Mouse (Mus musculus): ENCODE results near the gene Plekho2. TPM values are rescaled to one million over a fixed set of nuclear protein-coding genes. Genes with fewer than 3 reads are reported as not detected.
A peak's percentile ranks its signal among the peaks of the same experiment; 100 is the strongest.

The Plekho2 gene
- polyA plus RNA-seq, 1 experiment from 2014 or later = 15.2 TPM

- DNase-seq (ENCODE audit: low spot score) = peak; percentile 19
- no peak overlapping the region for H3K4me3 ChIP-seq
- H3K27ac ChIP-seq (replicated peaks) = no peak overlapping the region
- peaks cover 12% of the 10 kb centered on the region for H3K27me3 ChIP-seq (replicated peaks; ENCODE audit: low read depth, poor library complexity, severe bottlenecking)
- 45% methylated on average over 8 of the region's 8 CpGs for WGBS
- H3K9me3 ChIP-seq = no peaks in the 10 kb centered on the region
- peaks cover 20% of the 10 kb centered on the region for H3K4me1 ChIP-seq
- H3K36me3 ChIP-seq (replicated peaks) = no peaks in the 10 kb centered on the region
These were observed 23.7 kb upstream of the Plekho2 start for GRCm38 (mm10) chr9:65603401-65604102.

GRCm38 (mm10) chr9:65600951-65601350 lies 21.1 kb upstream of the Plekho2 start:
- Histone ChIP-seq H3K9me3 (no peaks in the 10 kb centered on the region), H3K27me3 (replicated peaks; ENCODE audit: low read depth, poor library complexity, severe bottlenecking) (no peaks in the 10 kb centered on the region), H3K4me1 (peaks cover 7% of the 10 kb centered on the region), H3K36me3 (replicated peaks) (peaks cover 1% of the 10 kb centered on the region; the same call in 1 of the 2 replicates), H3K4me3 (no peak overlapping the region), H3K27ac (replicated peaks) (no peak overlapping the region)
- WGBS = 81% methylated on average over 2 of the region's 2 CpGs
- DNase-seq (ENCODE audit: low spot score) = no peak

- Histone ChIP-seq H3K36me3 (replicated peaks) (peaks cover 22% of the 10 kb centered on the region), H3K27ac (replicated peaks) (no peak overlapping the region), H3K27me3 (replicated peaks; ENCODE audit: low read depth, poor library complexity, severe bottlenecking) (no peaks in the 10 kb centered on the region), H3K4me3 (peak overlapping the region; percentile 41), H3K4me1 (0 out of 2 replicates have a peak, but pooled peaks cover 2% of the 10 kb centered on the region), H3K9me3 (no peaks in the 10 kb centered on the region)
- WGBS = 45% methylated on average over 9 of the region's 11 CpGs
- peak; percentile 55 for DNase-seq (ENCODE audit: low spot score)
These were observed 19.0 kb upstream of the Plekho2 start for GRCm38 (mm10) chr9:65598765-65599249.

DNA sequence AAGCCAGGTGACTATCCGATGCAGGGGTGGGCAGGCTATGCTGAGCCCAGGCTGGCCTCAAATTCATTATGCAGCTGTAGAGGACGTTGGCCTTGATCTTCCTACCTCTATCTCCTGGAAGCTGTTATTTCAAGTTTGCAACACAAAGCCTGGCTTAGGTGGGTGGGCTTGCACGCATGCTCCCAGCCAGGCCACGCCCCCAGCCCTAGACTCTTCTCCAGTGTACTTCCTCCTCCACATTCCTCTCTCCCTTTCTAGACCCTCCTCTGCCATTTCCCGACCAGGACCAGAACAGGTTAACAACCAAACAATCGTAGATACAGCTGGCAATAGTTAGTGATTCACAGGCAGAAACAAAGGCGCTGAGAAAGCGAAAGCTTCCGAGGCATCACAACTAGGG lies 13.8 kb upstream of the Plekho2 start:
- peaks cover 73% of the 10 kb centered on the region for H3K36me3 ChIP-seq (replicated peaks)
- no peak overlapping the region for H3K27ac ChIP-seq (replicated peaks)
- H3K9me3 ChIP-seq = no peaks in the 10 kb centered on the region
- no peak for DNase-seq (ENCODE audit: low spot score)
- H3K27me3 ChIP-seq (replicated peaks; ENCODE audit: low read depth, poor library complexity, severe bottlenecking) = no peaks in the 10 kb centered on the region
- H3K4me1 ChIP-seq = peaks cover 13% of the 10 kb centered on the region
- 82% methylated on average over 9 of the region's 9 CpGs for WGBS
- H3K4me3 ChIP-seq = no peak overlapping the region

DNA sequence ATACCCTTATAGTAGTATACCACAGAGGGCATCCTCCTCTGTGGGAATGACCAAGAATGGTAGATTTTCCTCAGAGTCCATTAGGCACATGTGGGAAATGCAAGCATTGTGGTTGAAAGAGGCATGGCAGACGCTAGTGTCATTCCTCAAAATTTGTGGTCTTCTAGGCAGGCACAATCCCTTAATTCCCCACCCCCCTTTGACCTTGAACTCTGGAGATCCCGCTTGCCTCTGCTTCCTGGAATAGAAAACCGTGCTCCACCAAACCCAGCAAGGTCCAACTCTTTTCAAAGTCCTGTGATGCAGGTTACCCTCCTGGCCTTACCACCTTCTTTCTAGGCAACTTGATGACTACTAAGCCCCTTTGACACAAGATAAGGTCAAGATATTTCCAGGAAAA lies 12.9 kb upstream of the Plekho2 start:
- DNase-seq (ENCODE audit: low spot score) = no peak
- 93% methylated on average over 3 of the region's 3 CpGs for WGBS
- H3K4me3 ChIP-seq = no peak overlapping the region
- H3K9me3 ChIP-seq = no peaks in the 10 kb centered on the region
- no peak overlapping the region for H3K27ac ChIP-seq (replicated peaks)
- H3K27me3 ChIP-seq (replicated peaks; ENCODE audit: low read depth, poor library complexity, severe bottlenecking) = no peaks in the 10 kb centered on the region
- peaks cover 22% of the 10 kb centered on the region for H3K4me1 ChIP-seq
- peaks cover 73% of the 10 kb centered on the region for H3K36me3 ChIP-seq (replicated peaks)

DNA sequence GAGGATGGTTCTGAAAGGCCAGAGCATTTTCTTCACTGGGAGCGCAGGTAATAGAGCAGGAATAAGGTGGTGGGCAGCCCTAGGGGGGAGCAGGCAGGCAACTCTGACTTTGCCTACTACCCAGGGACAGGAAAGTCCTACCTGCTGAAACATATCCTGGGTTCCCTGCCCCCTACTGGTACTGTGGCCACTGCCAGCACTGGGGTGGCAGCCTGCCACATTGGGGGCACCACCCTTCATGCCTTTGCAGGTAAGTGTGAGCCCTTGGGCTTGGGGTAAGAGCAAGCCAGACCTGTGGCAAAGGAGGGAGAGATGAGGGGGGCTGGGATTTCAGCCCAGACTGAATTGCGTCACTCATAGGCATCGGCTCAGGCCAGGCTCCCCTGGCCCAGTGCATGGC lies 9.3 kb upstream of the Plekho2 start:
- Histone ChIP-seq H3K36me3 (replicated peaks) (peaks cover 54% of the 10 kb centered on the region), H3K4me1 (peaks cover 31% of the 10 kb centered on the region), H3K9me3 (no peaks in the 10 kb centered on the region), H3K27ac (replicated peaks) (no peak overlapping the region), H3K4me3 (peak overlapping the region; percentile 69), H3K27me3 (replicated peaks; ENCODE audit: low read depth, poor library complexity, severe bottlenecking) (no peaks in the 10 kb centered on the region)
- DNase-seq (ENCODE audit: low spot score) = no peak
- WGBS = 93% methylated on average over 3 of the region's 3 CpGs

- peak overlapping the region; percentile 91 for H3K27ac ChIP-seq (replicated peaks)
- H3K27me3 ChIP-seq (replicated peaks; ENCODE audit: low read depth, poor library complexity, severe bottlenecking) = no peaks in the 10 kb centered on the region
- peak; percentile 71 for DNase-seq (ENCODE audit: low spot score)
- H3K36me3 ChIP-seq (replicated peaks) = peaks cover 40% of the 10 kb centered on the region
- under 1% methylated on average over 64 of the region's 64 CpGs for WGBS
- peak overlapping the region; percentile 69 for H3K4me3 ChIP-seq
- H3K9me3 ChIP-seq = no peaks in the 10 kb centered on the region
- peaks cover 33% of the 10 kb centered on the region for H3K4me1 ChIP-seq
These were observed 7.9 kb upstream of the Plekho2 start for GRCm38 (mm10) chr9:65587573-65588358.

DNA sequence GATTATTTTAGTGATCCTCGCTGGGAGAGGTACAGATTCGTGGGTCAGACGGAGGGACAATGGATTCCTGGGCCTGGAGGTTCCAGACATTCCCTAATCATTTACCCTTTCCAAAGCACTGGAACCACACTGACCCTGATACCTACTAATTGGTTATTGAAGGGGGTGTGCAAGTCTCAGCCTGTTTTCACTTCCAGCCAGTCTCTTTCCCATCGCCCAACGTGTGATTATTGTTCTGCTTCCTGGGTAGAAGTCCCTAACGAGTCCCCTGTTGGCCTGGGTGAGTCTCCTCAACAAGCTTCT lies 7.4 kb upstream of the Plekho2 start:
- 1% methylated on average over 6 of the region's 6 CpGs for WGBS
- DNase-seq (ENCODE audit: low spot score) = peak; percentile 54
- Histone ChIP-seq H3K27me3 (replicated peaks; ENCODE audit: low read depth, poor library complexity, severe bottlenecking) (no peaks in the 10 kb centered on the region), H3K9me3 (no peaks in the 10 kb centered on the region), H3K4me3 (peak overlapping the region; percentile 69), H3K36me3 (replicated peaks) (peaks cover 35% of the 10 kb centered on the region), H3K27ac (replicated peaks) (peak overlapping the region; percentile 91), H3K4me1 (peaks cover 33% of the 10 kb centered on the region)

DNA sequence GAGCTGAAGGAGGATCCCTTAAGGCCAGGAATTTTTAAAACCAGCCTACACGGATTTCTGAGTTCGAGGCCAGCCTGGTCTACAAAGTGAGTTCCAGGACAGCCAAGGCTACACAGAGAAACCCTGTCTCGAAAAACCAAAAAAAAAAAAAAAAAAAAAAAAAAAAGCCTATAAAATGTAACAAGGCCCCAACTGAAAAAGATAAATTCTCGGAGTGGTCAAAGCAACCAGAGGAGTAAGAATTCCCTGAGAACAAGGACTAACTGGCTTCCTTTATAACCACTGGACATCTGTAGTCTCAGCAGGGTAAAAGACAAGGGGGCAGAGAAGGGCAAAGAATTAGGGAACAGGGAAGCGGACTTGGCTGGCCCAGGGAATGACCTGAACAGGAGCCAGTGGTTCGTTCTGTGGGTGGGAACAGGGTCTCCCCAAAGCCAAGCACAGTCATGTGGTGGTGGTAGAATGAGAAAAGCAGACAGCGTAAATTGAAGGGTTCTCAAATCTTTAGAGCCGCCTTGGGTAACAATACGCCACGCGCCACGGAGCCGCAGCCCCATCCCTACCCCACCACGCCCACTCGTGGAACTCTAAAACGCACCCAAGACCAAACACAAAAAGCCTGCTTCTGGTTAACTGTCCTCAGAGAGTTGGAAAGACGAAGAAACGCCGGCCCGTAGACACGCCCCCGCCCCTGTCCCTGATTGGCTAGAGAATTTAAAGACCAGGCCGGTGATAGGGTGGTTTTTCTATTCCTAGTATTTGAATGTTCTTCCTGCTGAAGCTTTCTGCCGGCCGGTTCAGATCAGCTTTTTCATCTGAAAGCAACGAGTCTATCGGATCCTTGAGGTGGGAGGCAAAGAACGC lies 6.8 kb upstream of the Plekho2 start, which contains the start of gene Pif1:
TSS of gene Pif1 (plus strand) at position 755 of the 864 bp plus-strand sequence.
- Histone ChIP-seq H3K9me3 (no peaks in the 10 kb centered on the region), H3K4me1 (peaks cover 33% of the 10 kb centered on the region), H3K27ac (replicated peaks) (peak within 1 kb of the TSS; percentile 91), H3K36me3 (replicated peaks) (peaks cover 29% of the 10 kb centered on the region), H3K27me3 (replicated peaks; ENCODE audit: low read depth, poor library complexity, severe bottlenecking) (no peaks in the 10 kb centered on the region), H3K4me3 (peak within 1 kb of the TSS; percentile 69)
- WGBS = 10% methylated on average over 28 of the region's 28 CpGs
- DNase-seq (ENCODE audit: low spot score) = peak; percentile 92

GRCm38 (mm10) chr9:65583045-65583444 lies 3.2 kb upstream of the Plekho2 start:
- 25% methylated on average over 8 of the region's 8 CpGs for WGBS
- peaks cover 44% of the 10 kb centered on the region for H3K4me1 ChIP-seq
- no peaks in the 10 kb centered on the region for H3K9me3 ChIP-seq
- no peak overlapping the region for H3K4me3 ChIP-seq
- no peaks in the 10 kb centered on the region for H3K27me3 ChIP-seq (replicated peaks; ENCODE audit: low read depth, poor library complexity, severe bottlenecking)
- H3K27ac ChIP-seq (replicated peaks) = no peak overlapping the region
- no peak for DNase-seq (ENCODE audit: low spot score)
- H3K36me3 ChIP-seq (replicated peaks) = no peaks in the 10 kb centered on the region

- H3K27me3 ChIP-seq (replicated peaks; ENCODE audit: low read depth, poor library complexity, severe bottlenecking) = no peaks in the 10 kb centered on the region
- no peaks in the 10 kb centered on the region for H3K9me3 ChIP-seq
- peaks cover 54% of the 10 kb centered on the region for H3K4me1 ChIP-seq
- peak overlapping the region; percentile 75 for H3K4me3 ChIP-seq
- WGBS = 9% methylated on average over 29 of the region's 29 CpGs
- H3K27ac ChIP-seq (replicated peaks) = peak overlapping the region; percentile 88
- H3K36me3 ChIP-seq (replicated peaks) = no peaks in the 10 kb centered on the region
- peak; percentile 84 for DNase-seq (ENCODE audit: low spot score)
These were observed 789 bp upstream of the Plekho2 start for GRCm38 (mm10) chr9:65580401-65581256.
